Mouse (Mus musculus) forebrain, embryonic 11.5 days (tissue): ENCODE measurements around the gene Try4. TPM values are rescaled to one million over a fixed set of nuclear protein-coding genes. Genes with fewer than 3 reads are reported as not detected.

Experiments used
- polyA plus RNA-seq: library from polyadenylated mRNA; unstranded; fragments of >200 nt; fragmentation: Nextera tagmentation; extraction: Ambion mirVana; gene quantifications from 2 replicates; pipeline ENCODE4 v1.2.1, GENCODE M21; 2014

Try4 gene
- polyA plus RNA-seq, 1 experiment from 2014 or later = not detected

Other genes with a start within 250 kb of the Try4 start
- gene Try5, start 14.6 kb downstream of the Try4 start, polyA plus RNA-seq = not detected in 2 replicates
- not detected in 2 replicates for gene Try10, start 51.8 kb downstream of the Try4 start, polyA plus RNA-seq
- gene Prss3, start 75.4 kb downstream of the Try4 start, polyA plus RNA-seq = not detected in 2 replicates
- gene Gm5771, start 90.1 kb downstream of the Try4 start, polyA plus RNA-seq = not detected in 2 replicates
- gene Gm10334, start 143.9 kb downstream of the Try4 start, polyA plus RNA-seq = not detected in 2 replicates
- not detected in 2 replicates for gene Prss1, start 156.7 kb downstream of the Try4 start, polyA plus RNA-seq
- gene Prss2, start 219.5 kb downstream of the Try4 start, polyA plus RNA-seq = not detected in 2 replicates